Mouse (Mus musculus): ENCODE data around the gene Nkx1-2. TPM values are rescaled to one million over a fixed set of nuclear protein-coding genes. Genes with fewer than 3 reads are reported as not detected.

Nkx1-2 gene
- polyA plus RNA-seq, 1 experiment from 2014 or later = 0.10 TPM

DNA sequence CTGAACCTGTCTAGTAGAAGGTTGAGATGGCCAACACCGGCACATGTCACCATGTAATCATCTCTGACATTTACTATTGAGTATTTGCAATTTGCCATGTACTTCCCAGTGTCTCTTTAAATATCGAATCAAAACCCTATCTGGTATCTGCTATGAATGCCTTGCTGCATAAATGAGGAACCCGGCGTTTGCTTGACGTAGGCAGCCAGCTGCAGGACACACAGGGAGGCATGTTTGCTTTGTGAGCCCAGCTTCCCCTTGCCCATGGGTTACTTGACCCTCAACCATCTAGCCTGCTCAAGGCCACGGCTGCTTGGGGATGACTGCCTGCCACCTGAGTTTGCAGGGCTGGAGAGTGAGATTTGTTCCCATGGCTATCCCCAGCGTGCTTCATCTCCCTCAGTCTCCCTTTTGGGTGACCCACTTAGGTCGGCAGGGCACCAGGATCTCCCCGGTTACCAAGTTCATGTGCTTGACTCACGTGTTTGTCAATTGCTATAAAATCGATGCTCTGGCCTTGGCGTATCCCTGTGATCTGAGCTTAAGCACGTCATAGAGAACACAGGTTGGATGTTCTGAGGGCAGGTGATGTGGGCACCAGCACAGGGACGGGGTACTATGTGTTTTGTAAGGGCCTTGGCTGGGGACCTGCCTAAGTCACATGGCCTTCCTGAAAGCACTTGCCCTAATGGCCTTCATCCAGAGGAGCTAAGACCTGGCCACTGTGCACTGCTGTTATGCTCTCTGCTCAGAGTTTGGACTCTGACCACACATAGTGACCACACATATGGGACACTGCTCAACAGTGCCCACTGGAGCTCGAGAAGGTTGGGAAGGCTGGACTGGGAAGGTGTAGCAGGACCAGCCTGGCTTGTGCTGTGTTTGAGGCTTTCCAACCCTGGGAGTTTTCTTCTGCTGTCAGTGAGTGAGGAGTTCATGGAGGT lies 20.8 kb upstream of the Nkx1-2 start:
- Histone ChIP-seq H3K36me3 (no peaks in the 10 kb centered on the region), H3K9me3 (no peaks in the 10 kb centered on the region), H3K4me2 (replicated peaks) (no peak overlapping the region), H3K9ac (no peak overlapping the region), H3K4me3 (no peak overlapping the region), H3K27ac (no peak overlapping the region), H3K4me1 (peaks cover 10% of the 10 kb centered on the region), H3K27me3 (no peaks in the 10 kb centered on the region)
- no peak for ATAC-seq (ENCODE audit: low FRiP score, low read depth)
- WGBS = 93% methylated on average over 15 of the region's 15 CpGs

DNA sequence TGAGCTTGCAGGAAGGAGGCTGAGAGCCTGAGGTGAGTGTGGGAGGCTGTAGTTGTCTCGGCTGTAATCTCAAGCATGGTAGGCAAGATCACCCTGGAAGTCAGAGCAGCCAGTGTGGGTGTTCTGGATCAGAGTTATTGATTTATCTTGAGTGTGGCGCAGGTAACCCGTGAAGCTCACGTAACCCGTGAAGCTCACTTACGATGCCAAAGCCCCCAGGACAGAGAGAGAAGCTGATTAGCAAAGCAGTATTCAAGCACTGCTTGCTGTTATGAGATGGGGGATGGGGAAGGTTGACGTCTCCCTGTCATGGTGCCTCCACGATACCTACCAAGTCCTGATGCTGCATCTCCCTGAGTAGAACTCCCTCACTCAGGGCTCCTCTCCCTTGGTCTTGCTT lies 20.1 kb upstream of the Nkx1-2 start:
- no peaks in the 10 kb centered on the region for H3K36me3 ChIP-seq
- no peak overlapping the region for H3K9ac ChIP-seq
- peaks cover 14% of the 10 kb centered on the region for H3K4me1 ChIP-seq
- 93% methylated on average over 8 of the region's 8 CpGs for WGBS
- no peaks in the 10 kb centered on the region for H3K9me3 ChIP-seq
- no peak overlapping the region for H3K4me3 ChIP-seq
- H3K27ac ChIP-seq = no peak overlapping the region
- ATAC-seq (ENCODE audit: low FRiP score, low read depth) = no peak
- H3K4me2 ChIP-seq (replicated peaks) = no peak overlapping the region
- H3K27me3 ChIP-seq = no peaks in the 10 kb centered on the region

DNA sequence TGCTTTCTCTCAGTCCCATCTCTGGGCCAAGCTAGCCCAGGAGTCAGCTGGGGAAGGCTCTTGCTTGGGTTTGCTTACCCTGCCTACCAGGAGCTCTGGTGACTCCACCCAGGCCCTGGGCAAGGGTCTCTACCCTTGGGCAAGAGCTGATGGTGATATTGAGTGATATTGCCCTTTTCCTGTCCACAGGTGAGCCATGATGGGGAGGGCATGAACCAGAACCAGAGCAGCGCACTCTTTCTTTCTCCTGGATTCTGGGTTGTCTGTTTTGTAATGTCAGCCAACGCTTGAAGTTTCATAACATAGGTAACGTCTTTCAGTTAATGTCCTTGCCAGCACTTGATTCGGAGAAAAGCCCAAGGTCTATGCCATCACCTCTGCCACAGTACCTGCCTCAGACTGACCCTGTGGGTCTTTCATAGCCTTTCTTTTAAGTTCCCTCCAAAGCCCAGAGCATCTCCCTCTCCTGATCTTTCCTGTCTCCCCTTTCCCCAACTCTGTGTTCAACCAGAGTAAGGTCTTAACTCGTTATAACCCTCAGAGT lies 17.7 kb upstream of the Nkx1-2 start:
- no peak overlapping the region for H3K4me3 ChIP-seq
- H3K4me2 ChIP-seq (replicated peaks) = no peak overlapping the region
- H3K9ac ChIP-seq = no peak overlapping the region
- no peaks in the 10 kb centered on the region for H3K27me3 ChIP-seq
- H3K4me1 ChIP-seq = peaks cover 25% of the 10 kb centered on the region
- 81% methylated on average over 5 of the region's 5 CpGs for WGBS
- no peaks in the 10 kb centered on the region for H3K9me3 ChIP-seq
- H3K27ac ChIP-seq = no peak overlapping the region
- no peaks in the 10 kb centered on the region for H3K36me3 ChIP-seq
- no peak for ATAC-seq (ENCODE audit: low FRiP score, low read depth)

DNA sequence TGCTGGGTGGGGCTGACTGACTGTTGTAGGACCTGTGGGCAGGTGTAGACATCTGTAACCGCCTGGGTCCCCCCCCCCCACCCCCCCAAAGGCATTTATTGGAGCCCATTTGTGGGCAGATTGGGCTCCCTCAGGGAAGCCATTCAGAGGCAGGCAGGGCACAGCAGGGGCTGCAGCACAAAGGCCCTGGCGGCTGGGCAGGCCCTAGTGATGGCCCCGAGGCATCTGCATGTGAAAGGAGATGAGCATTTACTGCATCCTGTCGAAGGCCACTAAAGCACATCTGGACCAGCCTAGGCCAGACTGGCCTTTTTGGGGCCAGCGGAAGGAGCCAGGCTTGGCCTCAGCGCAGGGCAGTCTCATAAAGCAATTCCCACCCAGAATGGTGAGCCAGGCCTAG lies 17.0 kb upstream of the Nkx1-2 start:
- Histone ChIP-seq H3K4me2 (replicated peaks) (no peak overlapping the region), H3K36me3 (no peaks in the 10 kb centered on the region), H3K9ac (no peak overlapping the region), H3K27me3 (no peaks in the 10 kb centered on the region), H3K9me3 (no peaks in the 10 kb centered on the region), H3K4me1 (peaks cover 25% of the 10 kb centered on the region), H3K4me3 (no peak overlapping the region), H3K27ac (no peak overlapping the region)
- 20% methylated on average over 6 of the region's 6 CpGs for WGBS
- ATAC-seq (ENCODE audit: low FRiP score, low read depth) = no peak

DNA sequence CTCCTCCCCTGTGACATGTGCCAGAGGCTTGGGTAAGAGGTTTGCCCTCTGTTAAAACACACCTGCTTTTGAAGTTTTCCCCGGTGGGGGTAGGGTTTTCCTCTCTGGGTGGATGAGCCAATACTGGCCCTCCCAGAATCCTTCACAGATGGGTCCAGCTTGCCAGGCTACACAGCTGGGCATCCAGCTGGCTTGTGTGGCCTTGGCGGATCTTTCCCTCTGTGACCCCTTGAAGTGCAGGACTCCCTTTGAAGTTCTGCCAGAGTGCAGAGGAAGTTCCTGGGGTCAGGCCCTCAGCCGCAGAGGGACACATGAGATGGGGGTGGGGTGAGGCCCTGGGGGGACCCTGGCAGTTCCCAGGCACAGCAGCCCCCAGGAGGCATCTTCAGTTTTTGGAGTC lies 15.9 kb upstream of the Nkx1-2 start:
- H3K36me3 ChIP-seq = no peaks in the 10 kb centered on the region
- H3K9me3 ChIP-seq = no peaks in the 10 kb centered on the region
- H3K4me2 ChIP-seq (replicated peaks) = no peak overlapping the region
- peaks cover 25% of the 10 kb centered on the region for H3K4me1 ChIP-seq
- no peak for ATAC-seq (ENCODE audit: low FRiP score, low read depth)
- no peak overlapping the region for H3K27ac ChIP-seq
- H3K27me3 ChIP-seq = no peaks in the 10 kb centered on the region
- no peak overlapping the region for H3K9ac ChIP-seq
- 7% methylated on average over 3 of the region's 3 CpGs for WGBS
- H3K4me3 ChIP-seq = no peak overlapping the region

DNA sequence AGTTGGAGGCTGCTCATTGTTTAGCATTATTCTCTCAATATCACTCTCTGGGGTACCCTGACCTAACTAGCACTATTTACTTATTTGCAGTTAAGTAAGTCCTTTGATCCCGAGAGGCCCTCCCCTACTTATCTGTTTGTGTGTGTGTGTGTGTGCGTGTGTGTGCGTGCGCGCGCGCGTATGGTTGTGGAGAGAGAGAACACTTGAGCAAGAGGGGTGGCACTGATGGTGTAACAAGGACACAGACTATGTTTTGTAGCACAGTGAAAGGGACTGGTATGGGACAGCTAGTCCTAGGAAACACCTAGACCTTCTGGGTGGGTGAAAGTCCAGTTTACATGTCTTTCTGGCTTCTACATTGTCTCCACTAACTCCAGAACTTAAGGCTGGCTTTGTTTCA lies 12.1 kb upstream of the Nkx1-2 start:
- Histone ChIP-seq H3K27ac (no peak overlapping the region), H3K4me1 (peaks cover 24% of the 10 kb centered on the region), H3K36me3 (no peaks in the 10 kb centered on the region), H3K9me3 (no peaks in the 10 kb centered on the region), H3K9ac (no peak overlapping the region), H3K4me3 (no peak overlapping the region), H3K4me2 (replicated peaks) (no peak overlapping the region), H3K27me3 (no peaks in the 10 kb centered on the region)
- WGBS = 91% methylated on average over 8 of the region's 8 CpGs
- ATAC-seq (ENCODE audit: low FRiP score, low read depth) = no peak

DNA sequence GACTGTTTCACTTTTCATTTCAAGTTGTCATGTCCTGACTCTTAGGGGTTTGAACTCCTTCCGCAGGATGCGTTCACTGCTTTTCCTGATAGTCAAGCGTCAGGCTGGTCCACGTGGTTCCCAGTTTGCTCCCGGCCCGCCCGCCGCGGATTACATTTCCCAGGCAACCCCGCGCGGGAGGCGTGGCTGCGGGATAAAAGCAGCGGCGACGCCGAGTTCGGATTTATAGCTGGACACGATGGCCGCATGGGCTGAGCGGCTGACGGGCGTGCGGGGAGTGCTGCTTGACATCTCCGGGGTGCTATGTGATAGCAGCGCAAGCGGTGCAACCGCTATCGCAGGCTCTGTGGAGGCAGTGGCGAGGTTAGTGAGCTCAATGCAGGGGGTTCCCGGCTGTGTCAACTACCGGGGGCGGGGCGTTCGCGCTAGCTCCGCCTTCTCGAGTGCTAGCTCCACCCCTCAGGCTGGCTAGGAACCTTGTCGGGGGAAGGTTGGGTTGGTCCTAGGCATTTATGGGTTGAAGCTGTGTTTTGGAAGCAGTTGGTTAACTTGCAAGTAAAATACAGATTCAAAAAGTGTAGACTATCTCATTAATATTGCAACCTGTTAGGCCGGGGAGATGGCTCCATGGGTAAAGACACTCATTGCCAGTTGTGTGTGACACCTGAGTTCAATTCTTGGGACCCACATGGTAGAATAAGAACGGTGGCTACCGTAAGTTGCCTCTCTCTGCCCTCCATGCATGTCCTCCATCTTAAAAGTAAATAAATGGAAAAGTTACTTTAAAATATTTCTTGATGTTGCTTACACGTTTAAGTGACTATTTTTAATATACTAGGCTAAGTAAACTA lies 11.3 kb upstream of the Nkx1-2 start, which contains the start of gene Lhpp:
Lhpp (plus strand) TSS at position 171 of the 851 bp plus-strand sequence.
- peaks cover 19% of the 10 kb centered on the region for H3K4me1 ChIP-seq
- peak within 1 kb of the TSS; percentile 64 for H3K4me2 ChIP-seq (replicated peaks)
- H3K4me3 ChIP-seq = peak within 1 kb of the TSS; percentile 51
- ATAC-seq (ENCODE audit: low FRiP score, low read depth) = peak; percentile 83
- H3K27me3 ChIP-seq = no peaks in the 10 kb centered on the region
- no peaks in the 10 kb centered on the region for H3K9me3 ChIP-seq
- no peaks in the 10 kb centered on the region for H3K36me3 ChIP-seq
- H3K27ac ChIP-seq = no peak within 1 kb of the TSS
- 8% methylated on average over 44 of the region's 44 CpGs for WGBS
- H3K9ac ChIP-seq = peak within 1 kb of the TSS; percentile 55

DNA sequence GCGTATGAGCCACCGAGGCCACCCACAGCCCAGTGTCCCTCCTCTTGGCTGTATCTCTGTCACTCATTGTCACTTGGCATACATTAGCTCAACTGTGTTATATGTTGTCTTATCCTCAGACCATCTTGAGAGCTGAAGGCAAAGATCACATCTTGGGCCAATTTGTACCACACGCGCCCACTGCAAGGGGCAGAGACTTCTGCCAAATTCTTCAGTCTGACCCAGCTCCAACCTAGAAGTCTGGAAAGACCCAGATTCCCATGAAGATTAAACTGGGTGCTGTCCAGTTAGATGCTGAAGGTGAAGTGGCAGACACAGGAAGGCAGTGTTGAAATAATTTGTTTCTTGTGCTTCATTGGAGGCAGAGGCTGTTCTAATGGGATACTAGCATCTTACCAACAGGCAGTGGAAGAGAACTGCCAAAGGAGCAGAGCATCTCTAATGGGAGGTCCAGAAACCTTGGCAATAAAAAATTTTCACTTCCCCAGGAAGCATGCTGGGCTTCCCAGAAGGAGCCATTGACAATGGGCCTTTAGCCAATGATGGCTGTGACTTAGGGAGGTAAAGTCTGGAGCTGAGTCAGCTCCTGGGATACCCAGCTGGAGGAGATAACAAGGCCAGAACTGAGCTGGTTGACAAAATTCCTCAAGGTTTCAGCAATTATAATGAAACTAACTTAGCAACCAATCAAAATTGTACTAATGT lies 9.0 kb upstream of the Nkx1-2 start:
- Histone ChIP-seq H3K36me3 (no peaks in the 10 kb centered on the region), H3K4me3 (no peak overlapping the region), H3K27ac (no peak overlapping the region), H3K27me3 (peaks cover 8% of the 10 kb centered on the region), H3K4me2 (replicated peaks) (no peak overlapping the region), H3K9ac (no peak overlapping the region), H3K9me3 (no peaks in the 10 kb centered on the region), H3K4me1 (peaks cover 8% of the 10 kb centered on the region)
- no peak for ATAC-seq (ENCODE audit: low FRiP score, low read depth)
- 83% methylated on average over 4 of the region's 4 CpGs for whole genome bisulfite sequencing

DNA sequence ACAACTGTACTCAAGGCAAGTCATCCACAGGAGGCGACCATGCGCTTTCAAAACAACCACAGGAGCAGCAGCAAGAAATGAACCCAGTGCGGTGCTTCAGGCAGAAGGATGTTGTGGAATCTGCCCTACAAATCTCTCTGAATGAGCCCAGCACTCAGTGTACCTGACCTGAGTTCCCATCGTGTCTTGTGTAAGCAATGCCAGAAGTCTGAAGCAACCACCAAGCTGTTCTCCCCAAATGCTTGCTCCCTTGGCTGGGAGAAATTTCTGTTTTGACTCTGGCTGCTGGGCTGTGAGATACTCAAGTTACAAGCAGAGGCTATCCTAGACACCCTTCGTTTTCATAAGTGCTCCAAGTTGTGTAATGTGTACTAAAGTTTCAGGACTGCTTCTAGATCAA lies 6.3 kb upstream of the Nkx1-2 start:
- no peak overlapping the region for H3K4me3 ChIP-seq
- WGBS = 61% methylated on average over 5 of the region's 5 CpGs
- no peak for ATAC-seq (ENCODE audit: low FRiP score, low read depth)
- no peak overlapping the region for H3K4me2 ChIP-seq (replicated peaks)
- H3K9ac ChIP-seq = no peak overlapping the region
- H3K27me3 ChIP-seq = peaks cover 35% of the 10 kb centered on the region
- H3K36me3 ChIP-seq = no peaks in the 10 kb centered on the region
- H3K9me3 ChIP-seq = no peaks in the 10 kb centered on the region
- peaks cover 4% of the 10 kb centered on the region for H3K4me1 ChIP-seq
- H3K27ac ChIP-seq = no peak overlapping the region

DNA sequence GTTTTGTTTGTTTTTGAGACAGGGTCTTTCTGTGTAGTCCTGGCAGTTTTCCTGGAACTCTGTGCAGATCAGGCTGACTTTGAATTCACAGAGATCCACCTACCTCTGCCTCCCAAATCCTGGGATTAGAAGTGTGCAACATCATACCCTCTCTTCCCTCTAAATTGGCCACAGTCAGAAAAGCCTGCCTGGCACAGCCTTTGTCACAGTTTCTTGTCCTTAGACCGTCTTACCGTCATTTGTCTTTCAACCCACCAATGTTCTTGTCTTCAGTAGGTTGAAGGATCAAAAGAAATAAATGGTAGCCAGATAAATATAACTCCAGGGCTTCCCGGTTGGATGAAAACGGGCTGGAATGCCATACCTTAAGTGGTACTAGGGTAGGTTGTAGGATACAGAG lies 5.3 kb upstream of the Nkx1-2 start:
- peaks cover 45% of the 10 kb centered on the region for H3K27me3 ChIP-seq
- H3K4me3 ChIP-seq = no peak overlapping the region
- WGBS = 85% methylated on average over 4 of the region's 4 CpGs
- no peaks in the 10 kb centered on the region for H3K36me3 ChIP-seq
- H3K27ac ChIP-seq = no peak overlapping the region
- H3K9me3 ChIP-seq = no peaks in the 10 kb centered on the region
- H3K9ac ChIP-seq = no peak overlapping the region
- ATAC-seq (ENCODE audit: low FRiP score, low read depth) = no peak
- no peak overlapping the region for H3K4me2 ChIP-seq (replicated peaks)
- H3K4me1 ChIP-seq = peaks cover 13% of the 10 kb centered on the region

DNA sequence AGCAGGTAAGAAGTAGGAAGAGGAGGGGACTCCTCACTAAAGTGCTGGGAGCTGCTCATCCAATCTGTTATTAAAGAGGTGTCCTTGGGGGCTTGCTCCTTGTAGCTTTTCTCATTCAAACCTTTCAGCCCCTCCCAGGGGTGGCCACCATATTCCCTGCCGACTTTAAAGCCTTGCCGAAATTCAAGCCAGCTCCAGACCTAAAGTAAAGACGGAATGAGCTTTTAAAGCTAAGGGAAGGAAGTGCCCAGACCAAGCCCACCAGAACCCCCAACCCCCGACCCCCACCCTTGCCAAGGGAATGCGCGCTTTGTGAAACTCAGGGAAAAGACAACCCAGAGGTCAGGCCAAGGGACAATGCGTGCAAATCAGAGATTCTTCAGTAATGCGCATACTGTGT lies 1.5 kb upstream of the Nkx1-2 start:
- Histone ChIP-seq H3K4me1 (peaks cover 36% of the 10 kb centered on the region), H3K27me3 (peaks cover 83% of the 10 kb centered on the region), H3K9me3 (no peaks in the 10 kb centered on the region), H3K4me2 (replicated peaks) (no peak overlapping the region), H3K4me3 (no peak overlapping the region), H3K27ac (no peak overlapping the region), H3K36me3 (no peaks in the 10 kb centered on the region), H3K9ac (no peak overlapping the region)
- ATAC-seq (ENCODE audit: low FRiP score, low read depth) = no peak
- 19% methylated on average over 8 of the region's 8 CpGs for WGBS

Data from limb, embryonic 13.5 days (tissue).